Mouse (Mus musculus): ENCODE data around the gene Rp2.

DNA sequence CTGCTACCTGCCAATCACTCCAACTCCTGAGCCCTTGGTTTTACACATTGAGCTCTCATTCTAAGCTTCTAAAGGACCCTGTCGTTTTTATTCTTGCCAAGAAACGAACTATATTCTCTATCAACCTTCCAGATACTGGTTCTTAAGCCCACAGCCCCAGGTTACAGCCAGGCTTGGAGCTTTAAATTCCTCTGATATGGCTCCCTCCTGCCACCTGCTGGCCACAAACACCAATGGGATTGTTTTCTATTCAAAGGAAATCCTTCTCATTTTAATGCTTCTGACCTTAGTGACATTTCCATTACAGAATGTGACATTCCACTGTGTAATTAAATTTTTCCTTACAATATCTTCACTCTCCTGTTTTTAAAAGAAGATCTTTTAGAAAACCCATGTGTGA, 28.6 kb upstream of the Rp2 start:
- peak; percentile 68 for TF ChIP-seq CTCF (IDR thresholded peaks at IDR 0.05)
- no peak for TF ChIP-seq EP300 (IDR thresholded peaks at IDR 0.05)

All from lung, postnatal 0 days (tissue).